Mouse (Mus musculus) liver, embryonic 16.5 days (tissue): ENCODE results near the gene Cbr2. TPM values are rescaled to one million over a fixed set of nuclear protein-coding genes. Genes with fewer than 3 reads are reported as not detected.
"Not testable (repeated sequence)": the region's sequence is repeated elsewhere in the genome, so short reads cannot be mapped to it uniquely, and the experiment has no call there.

Source experiments
- ATAC-seq: fragments of 200-750 bp; cut with Nextera tagmentation; 2 replicates; pipeline ENCODE4 v1.8.0; 2017; ENCODE audit warnings: low read depth, mild to moderate bottlenecking, moderate number of reproducible peaks, moderate library complexity
- H3K27ac ChIP-seq: fragments of 300-500 bp; sonication (generic); 2 replicates; pipeline ENCODE4 v1.5.1; 2014; ENCODE audit warnings: mild to moderate bottlenecking, low read length
- H3K27me3 ChIP-seq: fragments of 300-500 bp; sonication (generic); 2 replicates; pipeline ENCODE4 v1.6.1; 2014; ENCODE audit warnings: low read depth, low read length, mixed read lengths; ENCODE audit not compliant: control insufficient read depth, insufficient read depth
- H3K36me3 ChIP-seq: fragments of 300-500 bp; sonication (generic); 2 replicates; pipeline ENCODE4 v1.6.1; 2014; ENCODE audit warnings: mild to moderate bottlenecking; ENCODE audit not compliant: control insufficient read depth, insufficient read depth
- H3K4me1 ChIP-seq: fragments of 300-500 bp; sonication (generic); 2 replicates; pipeline ENCODE4 v1.6.1; 2014; ENCODE audit warnings: low read depth, low read length, mixed read lengths; ENCODE audit not compliant: control insufficient read depth
- H3K4me2 ChIP-seq: fragments of 300-500 bp; sonication (generic); 2 replicates; pipeline ENCODE4 v1.6.1; 2014; ENCODE audit warnings: low read depth, low read length, mixed read lengths
- H3K4me3 ChIP-seq: fragments of 300-500 bp; sonication (generic); 2 replicates; pipeline ENCODE4 v1.5.1; 2014; ENCODE audit warnings: low read depth, mild to moderate bottlenecking, low read length
- H3K9ac ChIP-seq: fragments of 300-500 bp; sonication (generic); 2 replicates; pipeline ENCODE4 v1.6.1; 2014; ENCODE audit warnings: low read depth, low read length
- H3K9me3 ChIP-seq: fragments of 300-500 bp; sonication (generic); replicated peaks from 2 replicates; pipeline ENCODE4 v1.6.1; 2016; ENCODE audit warnings: low read length; ENCODE audit not compliant: control insufficient read depth
- WGBS: fragments of 180-500 bp; shearing (Covaris S2); extraction: QIAGEN DNeasy Blood & Tissue Kit; methylation state at CpG from one replicate; pipeline ENCODE4 v1.1.7; 2014; ENCODE audit not compliant: insufficient replicate concordance; 5-methylcytosine and 5-hydroxymethylcytosine counted together
- polyA plus RNA-seq: library from polyadenylated mRNA; unstranded; fragments of >200 nt; fragmentation: Nextera tagmentation; extraction: Ambion mirVana; gene quantifications from 2 replicates; pipeline ENCODE4 v1.2.1, GENCODE M21; 2015

Cbr2 gene
- polyA plus RNA-seq, 1 experiment from 2014 or later: 0.31 TPM

GRCm38 (mm10) chr11:120767023-120767422, 35.1 kb upstream of the Cbr2 start:
- H3K4me1 ChIP-seq, H3K9ac ChIP-seq, ATAC-seq, H3K36me3 ChIP-seq, H3K27me3 ChIP-seq, H3K4me3 ChIP-seq, H3K27ac ChIP-seq, H3K9me3 ChIP-seq, H3K4me2 ChIP-seq: not testable (repeated sequence)
- 15% methylated on average over 4 of the region's 7 CpGs for WGBS

GRCm38 (mm10) chr11:120763121-120763999, 31.4 kb upstream of the Cbr2 start:
- 0% methylated on average over 4 of the region's 23 CpGs for WGBS
- not testable (repeated sequence) for H3K4me2 ChIP-seq

DNA sequence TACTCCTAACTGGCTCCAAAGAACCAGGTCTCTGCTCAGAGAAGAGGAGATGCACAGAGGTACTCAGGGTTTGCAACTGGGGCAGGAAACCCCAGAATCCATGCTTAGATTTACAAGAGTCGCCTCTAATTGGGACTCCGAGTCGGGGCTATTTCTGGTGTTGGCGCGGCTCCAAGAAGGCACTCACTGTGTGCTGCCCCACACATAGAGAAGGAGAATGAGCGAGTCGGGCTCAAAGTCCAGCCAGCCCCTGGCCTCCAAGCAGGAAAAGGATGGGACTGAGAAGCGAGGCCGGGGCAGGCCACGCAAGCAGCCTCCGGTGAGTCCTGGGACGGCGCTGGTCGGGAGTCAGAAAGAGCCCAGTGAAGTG, 30.7 kb upstream of the Cbr2 start, which contains the start of gene Hmga1b:
Hmga1b (plus strand) TSS at position 123 of the 370 bp plus-strand sequence.
- H3K27ac ChIP-seq, H3K27me3 ChIP-seq, H3K9ac ChIP-seq: not testable (repeated sequence)

More at GRCm38 (mm10) chr11:120763121-120763999, 31.4 kb upstream of the Cbr2 start:
- not testable (repeated sequence) for H3K36me3 ChIP-seq, H3K9me3 ChIP-seq, H3K27ac ChIP-seq, H3K27me3 ChIP-seq, H3K4me1 ChIP-seq, ATAC-seq, H3K4me3 ChIP-seq, H3K9ac ChIP-seq

GRCm38 (mm10) chr11:120761811-120762671, 30.1 kb upstream of the Cbr2 start:
- H3K9me3 ChIP-seq: no peaks in the 10 kb centered on the region
- peaks cover 8% of the 10 kb centered on the region for H3K27me3 ChIP-seq
- WGBS: 56% methylated on average over 14 of the region's 14 CpGs
- no peak overlapping the region for H3K4me3 ChIP-seq
- no peaks in the 10 kb centered on the region for H3K36me3 ChIP-seq
- H3K4me1 ChIP-seq: no peaks in the 10 kb centered on the region
- ATAC-seq: no peak
- H3K4me2 ChIP-seq: no peak overlapping the region
- H3K27ac ChIP-seq: no peak overlapping the region
- no peak overlapping the region for H3K9ac ChIP-seq

More for the DNA sequence above, 30.7 kb upstream of the Cbr2 start, which contains the start of gene Hmga1b:
- not testable (repeated sequence) for ATAC-seq, H3K9me3 ChIP-seq, H3K4me3 ChIP-seq, H3K4me1 ChIP-seq, H3K4me2 ChIP-seq, H3K36me3 ChIP-seq
- WGBS: 18% methylated on average over 13 of the region's 14 CpGs

GRCm38 (mm10) chr11:120760236-120760635, 28.3 kb upstream of the Cbr2 start:
- Histone ChIP-seq H3K36me3 (no peaks in the 10 kb centered on the region), H3K4me3 (no peak overlapping the region), H3K27me3 (peaks cover 8% of the 10 kb centered on the region), H3K4me2 (no peak overlapping the region), H3K4me1 (no peaks in the 10 kb centered on the region), H3K9me3 (no peaks in the 10 kb centered on the region), H3K9ac (no peak overlapping the region), H3K27ac (no peak overlapping the region)
- WGBS: 74% methylated on average over 9 of the region's 9 CpGs
- ATAC-seq: no peak

- Histone ChIP-seq H3K9me3 (no peaks in the 10 kb centered on the region), H3K27me3 (no peaks in the 10 kb centered on the region), H3K36me3 (no peaks in the 10 kb centered on the region), H3K4me1 (no peaks in the 10 kb centered on the region), H3K27ac (no peak overlapping the region), H3K4me3 (no peak overlapping the region), H3K9ac (no peak overlapping the region), H3K4me2 (no peak overlapping the region)
- ATAC-seq: no peak
- 67% methylated on average over 4 of the region's 4 CpGs for WGBS
These were observed 19.7 kb upstream of the Cbr2 start for GRCm38 (mm10) chr11:120751606-120752005.

DNA sequence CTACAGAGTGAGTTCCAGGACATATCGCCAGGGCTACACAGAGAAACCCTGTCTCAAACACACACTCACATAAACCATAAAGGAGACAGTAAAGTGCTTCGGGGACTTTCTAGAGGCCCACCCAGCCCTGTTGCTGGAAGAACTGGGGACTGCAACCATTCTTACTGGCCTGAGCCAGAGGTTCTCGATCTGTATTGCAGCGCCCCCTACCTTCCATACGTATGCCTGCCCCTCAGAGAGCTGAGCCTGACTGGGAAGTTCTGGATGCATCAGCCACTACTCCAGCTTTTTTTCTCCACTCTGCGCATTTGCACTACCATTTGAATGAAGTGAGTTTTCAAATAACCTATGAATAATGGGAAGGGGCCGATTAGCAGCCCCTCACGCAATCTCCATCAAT, 17.5 kb upstream of the Cbr2 start:
- H3K9ac ChIP-seq: no peak overlapping the region
- H3K36me3 ChIP-seq: no peaks in the 10 kb centered on the region
- H3K4me1 ChIP-seq: no peaks in the 10 kb centered on the region
- no peaks in the 10 kb centered on the region for H3K27me3 ChIP-seq
- H3K4me3 ChIP-seq: no peak overlapping the region
- 44% methylated on average over 8 of the region's 8 CpGs for WGBS
- H3K27ac ChIP-seq: no peak overlapping the region
- H3K9me3 ChIP-seq: no peaks in the 10 kb centered on the region
- no peak overlapping the region for H3K4me2 ChIP-seq
- ATAC-seq: no peak

DNA sequence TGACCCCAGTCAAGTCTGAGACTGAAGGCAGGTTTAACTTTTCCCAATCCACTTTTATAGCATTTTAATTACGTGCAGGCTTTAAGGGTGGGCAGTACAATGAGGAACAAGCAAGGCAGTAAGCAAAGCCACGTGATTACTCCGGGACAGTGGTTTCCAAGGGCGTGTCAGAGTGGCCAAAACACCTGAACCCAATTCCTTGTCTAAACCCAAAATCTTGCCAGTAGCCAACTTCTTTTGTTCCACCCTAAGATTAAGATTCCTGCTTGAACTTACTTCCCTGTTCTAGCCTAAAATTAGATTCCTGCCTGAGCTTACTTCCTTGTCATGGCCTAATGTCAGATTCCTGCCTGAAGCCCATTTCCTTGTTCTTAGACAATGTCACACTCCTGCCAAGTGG, 16.1 kb upstream of the Cbr2 start:
- Histone ChIP-seq H3K9me3 (no peaks in the 10 kb centered on the region), H3K4me2 (no peak overlapping the region), H3K36me3 (no peaks in the 10 kb centered on the region), H3K4me3 (no peak overlapping the region), H3K4me1 (no peaks in the 10 kb centered on the region), H3K27ac (no peak overlapping the region), H3K9ac (no peak overlapping the region), H3K27me3 (no peaks in the 10 kb centered on the region)
- 46% methylated on average over 4 of the region's 4 CpGs for WGBS
- ATAC-seq: no peak
